22 mouse cellular contexts compared by ENCODE assay signal in the genomic region with DNA sequence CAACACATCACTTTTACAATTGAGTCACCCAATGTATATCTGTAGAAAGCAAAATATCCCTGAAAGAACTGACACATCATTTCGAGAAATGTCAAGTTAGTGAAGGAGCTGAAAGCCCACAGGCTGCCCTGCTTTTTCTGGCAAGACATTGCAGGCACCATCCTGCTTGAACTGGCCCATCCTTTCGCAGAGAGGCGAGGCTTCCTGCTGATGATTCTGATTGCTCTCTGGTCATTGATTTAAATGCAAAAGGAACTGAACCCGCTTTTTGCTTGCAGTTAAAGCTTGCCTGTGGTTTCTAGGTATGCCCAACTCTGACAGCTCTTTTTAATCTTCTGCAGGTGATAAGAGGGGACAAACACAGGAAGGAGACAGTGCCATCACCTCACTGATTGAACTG.
DNase-seq lines count a peak whose midpoint lies in the region; TF ChIP-seq lines count a peak whose summit lies in the region.
"Had no signal": no experiment of that assay in that cellular context is flagged by ENCODE, and none has a peak within 500 bp of the region (broad histone marks: within the 10 kb centered on the region; RNA-seq: fewer than 3 reads in every experiment).

No protein-coding gene starts in this region.

- 27% methylated on average over 4 of the region's 4 CpGs for WGBS in embryonic facial prominence, embryonic 10.5 days

- in situ Hi-C loops in ES-E14 (cut with MboI; ENCODE audit: low sequenced_read_pairs in 2 of 2, unreplicated experiment in 2 of 2): no loop called here

- no peaks in the 10 kb centered on the region for H3K9me3 ChIP-seq in ES-E14 (ENCODE audit: control insufficient read depth, insufficient read depth, low read depth, low read length)
- no peaks in the 10 kb centered on the region for H3K9me3 ChIP-seq in embryonic facial prominence, embryonic 10.5 days
- H3K9me3 ChIP-seq: embryonic facial prominence, embryonic 12.5 days; embryonic facial prominence, embryonic 15.5 days; forebrain, embryonic 12.5 days; hindbrain, embryonic 12.5 days had no signal

- intact Hi-C loops in left cerebral cortex, postnatal 4 days (cut with DNase I): no loop called here
- intact Hi-C loops in left cerebral cortex, postnatal 36 days (cut with DNase I): no loop called here

- H3K27ac ChIP-seq in ES-E14 (ENCODE audit: insufficient read depth, low read depth, low read length, poor library complexity, severe bottlenecking): no peak overlapping the region
- H3K27ac ChIP-seq in embryonic facial prominence, embryonic 10.5 days (replicated peaks): no peak overlapping the region
- H3K27ac ChIP-seq: embryonic facial prominence, embryonic 12.5 days; embryonic facial prominence, embryonic 15.5 days; forebrain, embryonic 12.5 days; gastrocnemius, adult 2 months; hindbrain, embryonic 12.5 days had no signal

- no peaks in the 10 kb centered on the region for H3K27me3 ChIP-seq in embryonic facial prominence, embryonic 10.5 days (replicated peaks; ENCODE audit: low read depth, poor library complexity, severe bottlenecking)
- H3K27me3 ChIP-seq: CH12.LX; embryonic facial prominence, embryonic 12.5 days; embryonic facial prominence, embryonic 15.5 days; forebrain, embryonic 12.5 days; hindbrain, embryonic 12.5 days had no signal

- DNase-seq in cerebellum, postnatal 14 days: peak; percentile 7 to 40
- DNase-seq in cerebellum, adult 9-11 months: no peak
- peak; percentile 13 for DNase-seq in left cerebral cortex, postnatal 4 days
- DNase-seq in left cerebral cortex, postnatal 36 days (ENCODE audit: low spot score in 2 of 2): no peak
- peak; percentile 12 for DNase-seq in ES-E14 (ENCODE audit: low read depth, low spot score)
- peak; percentile 14 for DNase-seq in brain, embryonic 14.5 days (ENCODE audit: low read depth)
- no peak for DNase-seq in embryonic facial prominence, embryonic 10.5 days (ENCODE audit: low spot score)
- DNase-seq: adrenal gland, adult 2 months; adrenal gland, postnatal 14 days; B cell, adult 2 months; cerebellum, adult 11-12 months; cerebellum, adult 9-10 months; forebrain, postnatal 0 days; gastrocnemius, adult 2 months; gastrocnemius, postnatal 14 days; heart, adult 11 months; kidney, adult 18-20 months had no signal

- TF ChIP-seq CTCF in brain, embryonic 14.5 days (IDR thresholded peaks at IDR 0.05; ENCODE audit: borderline replicate concordance, extremely low read depth, insufficient read depth, insufficient read length): no peak

- no peak for TF ChIP-seq POLR2A in brain, embryonic 14.5 days (IDR thresholded peaks at IDR 0.05; ENCODE audit: borderline replicate concordance, extremely low read depth, insufficient read depth, insufficient read length, poor library complexity, severe bottlenecking)

- peaks cover 0 to 1% of the 10 kb centered on the region in 2 experiments; a peak in 1 of 4 replicates for H3K4me1 ChIP-seq in ES-E14 (ENCODE audit: control insufficient read depth in 2 of 2, insufficient read depth in 2 of 2, low read length in 2 of 2, poor library complexity in 1 of 2)
- H3K4me1 ChIP-seq in embryonic facial prominence, embryonic 10.5 days: no peaks in the 10 kb centered on the region
- H3K4me1 ChIP-seq: embryonic facial prominence, embryonic 12.5 days; embryonic facial prominence, embryonic 15.5 days; forebrain, embryonic 12.5 days; hindbrain, embryonic 12.5 days had no signal

- no peak overlapping the region for H3K9ac ChIP-seq in ES-E14 (ENCODE audit: insufficient read depth, low read depth, low read length, poor library complexity, severe bottlenecking)
- H3K9ac ChIP-seq: embryonic facial prominence, embryonic 12.5 days; embryonic facial prominence, embryonic 15.5 days; forebrain, embryonic 12.5 days; forebrain, postnatal 0 days; hindbrain, embryonic 12.5 days had no signal

- H3K36me3 ChIP-seq in ES-E14 (ENCODE audit: control insufficient read depth, insufficient read depth, low read length, poor library complexity, severe bottlenecking): no peaks in the 10 kb centered on the region
- no peaks in the 10 kb centered on the region for H3K36me3 ChIP-seq in embryonic facial prominence, embryonic 10.5 days (replicated peaks)
- H3K36me3 ChIP-seq: embryonic facial prominence, embryonic 12.5 days; embryonic facial prominence, embryonic 15.5 days; forebrain, embryonic 12.5 days; hindbrain, embryonic 12.5 days had no signal

- H3K4me3 ChIP-seq in ES-E14 (ENCODE audit: insufficient read depth in 1 of 2, low read depth in 1 of 2, low read length in 2 of 2, poor library complexity in 1 of 2, severe bottlenecking in 1 of 2): no peak overlapping the region
- no peak overlapping the region for H3K4me3 ChIP-seq in embryonic facial prominence, embryonic 10.5 days
- H3K4me3 ChIP-seq: embryonic facial prominence, embryonic 12.5 days; embryonic facial prominence, embryonic 15.5 days; forebrain, embryonic 12.5 days; gastrocnemius, adult 2 months; hindbrain, embryonic 12.5 days had no signal

TF ChIP-seq in ES-E14, 5 proteins besides CTCF, POLR2A, EP300 and RAD21:
- no peak for TF ChIP-seq ZNF384 (IDR thresholded peaks at IDR 0.05; ENCODE audit: low read depth, low read length)
- TF ChIP-seq MAFK (IDR thresholded peaks at IDR 0.05; ENCODE audit: insufficient read depth, low read depth, low read length): no peak
- no peak for TF ChIP-seq HCFC1 (IDR thresholded peaks at IDR 0.05; ENCODE audit: borderline replicate concordance, insufficient read depth, low read length)
- no peak for TF ChIP-seq ZC3H11A (IDR thresholded peaks at IDR 0.05; ENCODE audit: borderline replicate concordance, low read depth, low read length)
- TF ChIP-seq CHD2 (IDR thresholded peaks at IDR 0.05; ENCODE audit: low read depth, low read length): no peak

Comparison
In these comparisons a context has a peak if more than half of its experiments do, and no peak if none do; other contexts are left out.
1. DNase-seq: peak in cerebellum, postnatal 14 days (2 of 2), left cerebral cortex, postnatal 4 days (single experiment), ES-E14 (single experiment) and brain, embryonic 14.5 days (single experiment); none in cerebellum, adult 9-11 months (single experiment), left cerebral cortex, postnatal 36 days (0 of 2) and embryonic facial prominence, embryonic 10.5 days (single experiment).